Mouse (Mus musculus): ENCODE data around the gene Zfhx3.

The Zfhx3 gene

DNA sequence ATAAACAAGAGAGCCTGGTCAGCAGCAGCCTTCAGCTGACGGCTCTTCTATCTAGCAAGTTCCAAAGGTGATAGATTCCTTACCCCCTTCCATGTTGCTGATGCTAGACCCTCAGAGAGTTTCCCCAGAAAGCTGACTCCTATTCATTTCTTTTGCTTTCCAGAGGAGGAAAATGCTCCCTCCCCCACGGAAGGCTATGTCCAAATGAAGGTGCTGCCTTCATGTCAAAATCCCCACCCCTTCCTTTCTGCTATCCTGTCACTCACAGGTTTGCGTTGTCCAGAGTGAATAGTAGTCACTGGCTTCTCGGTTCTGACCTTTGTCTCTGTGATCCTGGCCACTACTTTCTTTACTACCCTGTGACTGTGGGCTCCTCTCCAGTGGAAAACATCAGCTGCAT is 406.3 kb downstream of the Zfhx3 start:
- no peak for DNase-seq (ENCODE audit: low read depth in 2 of 2, low spot score in 2 of 2)

DNA sequence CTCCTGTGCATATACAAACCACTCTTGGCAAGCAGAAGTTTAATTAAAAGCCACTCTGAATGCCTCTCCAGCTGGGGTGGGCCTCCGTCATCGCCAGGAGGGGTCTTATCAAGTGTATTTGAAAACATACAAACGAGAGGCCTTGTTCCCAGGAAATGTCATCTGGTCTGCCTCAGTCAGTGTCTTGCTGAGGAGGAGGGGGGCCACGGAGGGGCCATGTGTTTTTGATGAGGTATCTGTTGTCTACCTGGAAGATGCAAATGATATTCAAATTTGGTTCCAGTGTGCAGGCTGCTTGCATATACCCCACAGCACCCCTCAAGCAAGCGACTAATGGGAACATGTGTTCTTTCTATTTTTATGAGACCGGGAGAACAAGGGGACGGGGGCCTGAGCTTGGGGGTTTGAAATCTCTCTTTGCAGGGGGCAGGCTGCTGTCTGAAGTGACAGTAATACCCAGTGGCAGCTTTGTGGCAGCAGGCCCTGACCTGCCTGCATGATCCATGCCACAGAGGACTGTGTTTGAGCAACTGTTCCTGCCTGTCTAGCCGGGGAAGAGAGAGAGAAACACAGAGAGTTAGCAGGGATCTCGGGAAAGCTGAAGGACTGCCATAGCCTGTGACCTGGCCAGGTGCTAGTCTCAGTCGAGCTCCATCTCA is 412.8 kb downstream of the Zfhx3 start:
- DNase-seq (ENCODE audit: low read depth in 2 of 2, low spot score in 2 of 2) = no peak

DNA sequence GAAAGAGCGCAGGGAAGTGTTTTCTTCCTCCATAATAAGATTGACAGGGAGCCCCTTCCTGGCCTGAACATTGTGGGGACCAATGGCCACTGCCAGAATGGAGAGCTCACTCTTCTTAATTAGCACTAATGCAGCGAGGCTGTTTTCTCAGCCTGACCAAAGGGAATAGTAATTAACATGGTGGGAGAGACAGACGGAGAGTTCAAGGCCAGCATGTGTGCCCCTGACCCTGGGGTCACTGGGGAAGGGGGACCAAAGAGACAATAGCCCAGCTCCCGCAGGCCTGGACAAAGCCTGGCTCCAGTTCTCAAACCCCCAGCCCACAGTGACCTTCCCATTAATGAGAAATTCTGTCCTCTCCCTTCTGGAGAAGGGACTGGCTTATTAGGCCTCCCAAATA is 419.0 kb downstream of the Zfhx3 start:
- no peak for DNase-seq (ENCODE audit: low read depth in 2 of 2, low spot score in 2 of 2)

DNA sequence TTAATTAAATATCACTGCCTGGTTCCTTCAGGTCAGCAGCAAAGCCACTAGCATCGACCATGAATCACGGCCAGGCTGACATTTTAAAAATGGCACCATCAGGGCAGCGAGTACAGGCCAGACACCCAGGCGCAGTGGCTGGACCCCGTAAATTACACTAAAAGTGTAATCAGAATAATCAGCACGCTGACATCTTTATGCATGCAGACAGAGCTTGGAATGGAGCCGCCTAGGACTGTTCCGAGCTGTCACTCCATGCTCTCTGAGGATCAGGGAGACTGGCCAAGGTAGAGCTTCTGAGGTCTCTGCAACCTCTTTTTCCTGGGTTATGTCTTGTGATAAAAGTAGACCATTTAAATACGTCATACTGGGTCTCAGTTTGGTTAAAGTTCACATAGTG is 420.0 kb downstream of the Zfhx3 start:
- no peak for DNase-seq (ENCODE audit: low read depth in 2 of 2, low spot score in 2 of 2)

DNA sequence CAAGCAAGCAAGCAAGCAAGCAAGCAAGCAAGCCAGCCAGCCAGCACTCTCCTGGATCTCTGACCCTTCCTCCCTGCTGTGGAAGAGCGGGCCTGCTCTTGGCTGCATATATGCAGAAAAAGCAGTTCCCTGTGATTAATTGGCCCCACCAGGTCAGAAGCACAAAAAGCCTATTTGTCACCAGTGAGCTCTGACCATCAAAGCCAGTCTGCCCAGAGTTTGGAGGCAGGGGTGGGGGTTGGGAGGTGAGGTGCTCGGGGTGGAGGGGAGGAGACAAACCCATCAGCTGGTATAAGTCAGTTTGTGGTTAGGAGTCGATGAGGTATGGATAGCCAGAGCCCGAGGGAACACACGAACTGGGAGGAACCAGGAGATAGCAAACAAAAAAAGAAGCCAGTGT is 421.0 kb downstream of the Zfhx3 start:
- DNase-seq (ENCODE audit: low read depth in 2 of 2, low spot score in 2 of 2) = no peak

DNA sequence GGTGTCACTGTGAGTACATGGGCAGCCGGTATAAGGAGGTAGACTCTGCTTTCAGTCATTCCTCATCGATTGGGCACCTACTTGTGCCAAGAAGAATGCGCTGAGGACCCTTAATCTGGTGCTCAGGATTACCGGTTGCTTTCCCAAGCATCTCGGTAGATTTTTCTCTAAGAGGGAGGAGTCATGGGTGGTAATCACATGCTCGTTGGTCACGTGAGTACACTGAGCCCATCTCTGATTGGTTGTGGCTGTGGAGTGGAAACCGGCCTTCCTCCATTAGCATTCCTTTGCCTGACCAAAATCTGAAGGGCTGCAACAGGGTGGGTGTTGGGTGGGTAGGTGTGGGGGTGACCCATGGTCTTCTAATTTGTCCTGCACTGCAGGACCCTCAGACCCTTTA is 421.4 kb downstream of the Zfhx3 start:
- DNase-seq (ENCODE audit: low read depth in 2 of 2, low spot score in 2 of 2) = no peak

DNA sequence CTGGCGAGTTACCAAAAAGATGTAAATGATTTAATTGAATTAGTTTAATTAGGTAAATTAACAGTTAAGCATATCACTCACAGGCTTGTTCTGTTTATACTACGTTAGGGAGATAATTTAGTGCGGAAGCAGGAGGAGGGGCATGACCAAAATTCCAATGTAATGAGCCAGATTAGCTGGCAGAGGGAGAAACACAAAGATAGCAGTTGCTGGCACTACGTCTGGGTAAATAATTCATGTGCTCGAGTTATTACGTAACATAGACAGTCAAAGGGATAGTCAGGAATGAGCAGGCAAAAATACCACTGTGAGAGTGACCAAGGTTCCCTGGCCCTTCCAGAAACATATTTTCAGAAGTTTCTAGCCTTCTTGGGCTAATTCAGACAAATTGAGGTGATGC is 426.6 kb downstream of the Zfhx3 start:
- no peak for DNase-seq (ENCODE audit: low read depth in 2 of 2, low spot score in 2 of 2)

DNA sequence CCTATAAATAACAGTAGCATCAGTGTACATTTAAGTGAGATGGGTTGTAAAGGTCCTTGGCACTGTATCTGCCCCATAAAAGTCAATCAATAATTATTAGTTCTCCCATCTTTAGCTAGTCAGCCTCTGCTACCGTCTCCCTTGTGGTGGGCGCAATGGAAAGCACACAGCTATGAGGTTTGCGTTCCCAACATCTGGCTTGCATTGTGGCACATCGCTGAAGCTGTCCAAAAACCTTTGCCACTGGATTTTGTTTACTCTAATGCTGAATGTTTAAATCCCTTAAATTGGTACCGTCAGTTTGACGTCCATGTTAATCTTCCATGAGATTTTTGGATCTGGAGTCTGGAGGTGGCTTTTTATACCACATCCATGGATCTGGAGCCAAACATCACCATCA is 428.3 kb downstream of the Zfhx3 start:
- no peak for DNase-seq (ENCODE audit: low read depth in 2 of 2, low spot score in 2 of 2)

DNA sequence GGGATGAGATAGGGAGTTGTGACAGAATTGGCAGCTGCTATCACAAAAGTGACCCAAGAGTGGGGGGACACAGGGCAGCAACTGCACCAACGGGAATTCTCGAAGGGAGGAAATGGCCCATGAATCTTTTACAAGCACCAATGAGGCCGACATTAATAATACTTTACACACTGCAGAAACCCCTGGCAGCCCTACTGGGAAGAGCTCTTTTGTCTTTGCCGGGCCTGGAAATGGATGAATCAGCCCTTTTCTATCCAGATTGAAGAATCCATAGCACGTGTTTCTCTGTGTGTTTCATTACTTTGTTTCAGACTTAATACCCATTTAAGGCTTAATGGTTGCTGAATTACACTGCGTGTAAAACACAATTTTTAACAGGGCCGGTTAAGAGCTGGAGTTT is 430.6 kb downstream of the Zfhx3 start:
- DNase-seq (ENCODE audit: low read depth in 2 of 2, low spot score in 2 of 2) = no peak

DNA sequence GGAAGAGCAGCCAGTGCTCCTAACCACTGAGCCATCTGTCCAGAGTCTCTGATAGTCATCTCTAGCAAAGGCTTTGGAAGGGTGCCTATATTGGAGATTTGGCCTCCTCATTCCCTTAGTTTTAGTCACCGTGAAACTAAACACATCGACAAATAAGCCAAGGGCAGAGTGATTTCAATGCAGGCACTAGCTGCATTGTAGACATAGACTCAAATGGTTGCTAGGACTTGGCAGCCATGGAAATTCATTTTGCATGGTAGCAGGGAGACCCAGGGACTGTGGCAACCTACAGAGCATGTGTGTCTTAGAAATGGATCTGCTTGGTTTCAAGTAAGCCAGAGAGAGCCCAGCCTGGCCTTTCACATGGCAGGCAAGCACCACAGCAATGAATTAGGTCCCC is 435.6 kb downstream of the Zfhx3 start:
- no peak for DNase-seq (ENCODE audit: low read depth in 2 of 2, low spot score in 2 of 2)

DNA sequence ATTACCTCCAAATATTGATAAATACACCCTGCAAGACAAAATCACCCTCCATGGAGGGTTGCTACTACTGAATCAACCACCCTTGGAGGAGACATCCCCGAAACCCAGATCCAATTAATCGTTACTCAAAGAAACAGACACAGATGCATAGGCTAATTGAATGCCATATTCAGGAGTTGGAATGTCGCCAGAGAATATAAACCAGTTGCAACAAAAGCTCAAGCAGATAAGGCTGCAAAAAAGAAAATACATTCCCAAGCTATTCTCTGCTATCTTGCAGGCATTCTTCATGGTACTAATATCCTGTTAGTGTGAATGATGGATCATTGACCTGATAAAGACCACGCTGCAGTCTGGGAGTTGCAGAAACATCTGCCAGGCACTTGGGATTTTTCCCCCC is 440.7 kb downstream of the Zfhx3 start:
- DNase-seq (ENCODE audit: low read depth in 2 of 2, low spot score in 2 of 2) = no peak

DNA sequence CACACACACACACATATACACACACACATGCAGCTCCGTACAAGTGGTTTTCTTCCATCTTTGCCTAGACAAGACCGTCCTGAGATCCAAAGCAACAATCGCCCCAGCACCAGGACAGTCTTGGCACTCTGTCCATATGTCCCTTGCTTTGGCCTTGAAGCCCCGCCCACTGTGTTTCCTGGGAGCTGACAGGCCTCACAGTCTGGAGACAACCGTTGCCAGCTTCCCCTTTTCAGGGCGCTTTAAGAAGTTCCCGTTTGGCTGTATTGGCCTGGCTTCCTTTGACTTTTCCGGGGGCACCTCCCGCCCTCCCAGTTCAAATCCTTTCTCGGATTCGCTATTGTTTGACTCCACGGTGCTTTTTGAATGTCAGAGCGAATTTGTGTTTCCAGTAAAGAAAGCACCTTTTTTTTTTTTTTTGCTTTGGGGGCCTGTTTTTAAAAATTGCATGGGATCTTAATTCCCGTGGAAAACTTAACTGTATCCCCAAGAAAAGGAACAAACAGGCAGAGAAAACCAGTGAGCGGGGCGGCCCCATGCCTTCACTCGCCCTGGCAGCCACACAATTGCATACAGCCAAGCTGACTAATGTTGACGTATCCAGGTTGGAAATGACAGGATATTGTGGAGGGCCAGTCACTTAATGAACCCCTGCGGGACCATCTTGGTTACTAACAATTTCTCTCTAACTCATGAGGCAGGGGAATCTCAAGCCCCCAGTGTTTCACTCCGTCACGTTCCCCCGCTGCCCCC is 444.9 kb downstream of the Zfhx3 start:
- DNase-seq (ENCODE audit: low read depth in 2 of 2, low spot score in 2 of 2) = no peak

DNA sequence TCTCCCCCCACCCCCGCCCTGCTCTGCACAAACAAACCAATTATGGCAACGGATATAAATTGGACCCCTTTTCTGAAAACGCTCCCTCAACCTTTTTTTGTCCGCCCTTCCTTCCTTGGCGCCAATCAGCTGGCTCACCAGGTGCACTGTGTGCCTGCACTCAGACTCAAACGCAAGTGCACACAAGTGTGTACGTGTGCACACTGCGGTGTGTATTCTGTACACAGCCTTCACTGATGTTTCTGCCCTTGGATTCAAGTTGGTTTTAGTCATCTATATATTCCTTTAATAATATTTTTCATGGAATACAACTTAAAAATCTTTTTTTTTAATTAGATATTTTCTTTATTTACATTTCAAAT is 445.4 kb downstream of the Zfhx3 start:
- DNase-seq (ENCODE audit: low read depth in 2 of 2, low spot score in 2 of 2) = no peak

DNA sequence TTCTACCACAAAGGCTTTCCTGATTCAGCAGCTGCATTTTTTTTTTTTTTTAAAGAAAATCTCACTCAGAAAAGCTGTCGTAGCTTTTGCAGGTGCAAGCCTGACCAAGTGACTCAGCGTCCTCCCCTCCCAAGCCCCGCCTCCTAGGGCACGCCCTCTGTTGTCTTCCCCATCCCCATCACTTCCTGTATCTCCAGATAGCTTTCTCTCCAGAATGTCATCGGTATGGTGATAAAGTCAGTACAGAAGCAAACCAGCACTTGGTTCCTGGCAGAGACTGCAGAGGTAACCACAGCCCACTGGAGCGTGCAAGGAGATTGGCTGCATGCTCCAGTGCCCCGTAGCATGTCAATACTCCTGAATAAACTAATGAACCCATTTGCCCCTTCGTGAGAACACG is 450.5 kb downstream of the Zfhx3 start:
- DNase-seq (ENCODE audit: low read depth in 2 of 2, low spot score in 2 of 2) = no peak

DNA sequence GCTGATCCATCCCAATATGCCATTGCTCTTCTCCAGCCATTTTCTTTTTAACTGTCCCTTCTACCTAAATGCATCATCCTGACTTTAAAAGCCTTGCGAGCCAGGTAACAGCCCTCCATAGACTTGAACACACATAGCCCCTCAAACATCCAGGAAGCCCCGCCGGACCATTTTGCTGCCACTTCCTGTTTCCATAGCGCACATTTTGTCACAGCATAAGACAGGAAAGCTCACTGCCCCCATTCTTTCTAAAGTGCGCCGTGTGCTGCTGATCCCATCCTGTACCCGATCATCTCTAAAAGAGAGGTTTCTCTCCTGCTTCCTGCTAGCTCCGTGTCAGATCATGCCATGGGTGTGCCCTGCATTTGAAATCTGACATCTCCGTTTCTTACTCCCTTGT is 459.7 kb downstream of the Zfhx3 start:
- DNase-seq (ENCODE audit: low read depth in 2 of 2, low spot score in 2 of 2) = no peak

DNA sequence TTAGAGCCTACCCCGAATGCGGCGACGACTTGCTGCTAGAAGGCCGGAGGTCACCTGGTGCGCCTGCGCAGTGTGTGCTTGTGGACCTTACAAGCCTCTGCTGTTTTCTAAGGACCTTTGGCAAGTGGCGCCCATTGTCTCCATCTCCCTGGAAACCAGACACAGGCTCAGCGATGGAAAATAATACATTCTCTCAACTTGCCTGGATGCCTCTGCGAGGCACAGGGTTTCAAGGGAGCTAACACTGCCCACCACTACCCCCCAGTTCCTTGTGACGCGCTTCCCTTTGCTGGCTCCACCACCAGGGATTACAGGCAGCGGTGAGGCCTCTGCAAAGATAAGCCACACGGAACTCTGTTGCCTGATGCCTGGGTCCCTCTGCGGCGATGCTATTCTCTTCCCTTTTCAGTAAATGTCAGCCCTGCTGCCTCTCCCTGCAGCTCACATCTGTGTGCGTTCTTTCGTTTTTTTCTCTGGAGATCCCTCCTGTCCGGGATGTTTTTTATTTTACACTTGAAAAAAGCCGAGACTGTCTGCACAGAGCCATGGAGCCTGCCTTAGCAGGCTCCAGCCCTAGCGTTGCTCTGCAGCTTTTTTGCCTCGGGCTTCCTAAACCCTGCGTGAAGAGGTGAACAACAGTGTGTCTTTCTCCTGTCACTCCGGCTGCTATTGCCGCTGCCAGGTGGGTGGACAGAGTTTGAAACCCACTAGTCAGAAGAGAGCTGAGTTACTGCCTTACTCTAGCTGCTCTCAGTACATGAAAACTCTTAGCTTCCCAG is 464.5 kb downstream of the Zfhx3 start:
- no peak for DNase-seq (ENCODE audit: low read depth in 2 of 2, low spot score in 2 of 2)

DNA sequence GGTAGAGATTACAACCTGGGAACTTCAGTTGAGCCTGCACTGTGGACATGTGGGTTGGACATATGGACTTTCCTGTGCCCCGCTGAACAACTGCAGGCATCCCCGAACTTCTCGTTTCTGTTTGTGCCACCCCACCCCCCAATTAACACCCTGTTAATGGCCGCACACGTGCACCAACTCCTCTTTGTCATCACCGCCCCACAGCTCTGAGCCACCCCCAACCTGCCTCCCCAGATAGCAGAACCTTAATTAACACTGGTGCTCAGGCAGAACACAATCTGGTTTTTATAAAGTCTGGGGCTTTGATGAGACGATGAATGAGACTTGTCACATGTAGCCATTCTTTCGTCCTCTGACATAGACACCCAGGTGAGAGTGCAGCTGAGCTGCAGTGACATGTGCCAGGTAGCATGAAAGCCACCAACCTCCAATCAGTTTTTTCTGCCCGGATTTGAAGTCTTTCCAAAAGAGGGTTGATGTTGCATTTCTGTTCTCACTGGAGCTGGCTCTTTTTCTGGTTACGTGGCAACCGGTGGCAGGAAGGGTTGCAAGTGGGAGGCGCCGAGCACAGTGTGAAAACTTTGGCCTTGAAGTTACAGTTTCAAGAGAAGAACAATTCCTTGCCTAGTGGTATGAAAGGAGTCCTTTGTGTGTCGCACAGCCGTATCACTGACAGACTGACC is 476.9 kb downstream of the Zfhx3 start:
- no peak for DNase-seq (ENCODE audit: low read depth in 2 of 2, low spot score in 2 of 2)

DNA sequence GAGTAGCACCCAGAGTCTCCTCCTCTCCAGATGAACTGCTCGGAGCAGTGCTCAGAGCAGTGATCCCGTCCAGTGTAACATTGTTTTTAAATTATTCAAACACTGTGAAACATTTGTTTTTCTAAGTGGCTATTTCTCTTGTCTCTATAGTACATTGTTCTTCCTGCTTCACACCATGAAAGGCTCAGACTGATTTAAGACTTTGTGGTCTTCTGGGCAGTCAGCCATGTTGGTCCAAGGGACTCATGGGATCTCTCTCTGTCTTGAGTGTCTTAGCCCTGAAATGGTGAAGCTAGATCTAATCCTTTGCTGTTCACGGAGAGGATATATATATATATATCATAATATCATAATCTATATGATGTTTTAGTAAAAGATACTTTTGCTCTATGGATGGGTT is 480.1 kb downstream of the Zfhx3 start:
- no peak for DNase-seq (ENCODE audit: low read depth in 2 of 2, low spot score in 2 of 2)

DNA sequence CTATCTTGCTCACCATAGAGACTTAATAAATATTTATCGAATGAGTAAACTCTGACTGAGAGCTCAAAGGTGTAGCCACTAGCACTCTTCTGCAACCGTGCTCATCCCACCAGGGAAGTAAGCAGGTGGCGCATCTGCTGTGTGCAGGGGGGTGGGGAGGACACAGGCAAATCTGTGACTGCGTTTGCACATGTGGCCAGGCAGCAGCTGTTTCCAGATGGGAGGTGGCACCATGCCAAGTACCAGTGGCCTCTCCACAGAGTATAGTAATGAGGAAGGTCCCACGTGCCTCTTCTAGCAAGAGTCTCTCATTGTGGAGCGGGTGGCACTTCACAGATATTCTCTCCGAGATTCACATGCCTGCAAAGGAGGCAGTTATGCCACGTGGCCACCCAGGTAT is 481.9 kb downstream of the Zfhx3 start:
- no peak for DNase-seq (ENCODE audit: low read depth in 2 of 2, low spot score in 2 of 2)

DNA sequence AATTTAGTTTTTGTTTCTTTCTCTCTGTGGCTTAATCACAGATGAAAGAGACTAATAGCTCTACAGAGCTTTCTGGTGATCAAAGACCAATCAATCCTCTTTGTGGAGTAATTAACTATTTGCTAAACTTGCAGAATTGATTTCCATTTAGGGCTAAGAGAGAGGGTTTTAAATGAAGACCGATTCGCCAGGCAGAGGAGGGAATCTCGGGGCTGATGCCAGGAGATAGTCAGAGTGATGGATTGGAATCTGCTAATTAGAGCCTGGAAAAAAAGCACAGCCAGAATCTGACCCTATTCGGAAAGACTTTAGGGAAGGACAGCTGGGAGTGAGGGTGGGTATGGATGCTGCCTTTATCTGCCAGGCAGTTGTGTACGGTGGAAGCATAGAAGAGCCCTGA is 490.9 kb downstream of the Zfhx3 start:
- DNase-seq (ENCODE audit: low read depth in 2 of 2, low spot score in 2 of 2) = no peak

DNA sequence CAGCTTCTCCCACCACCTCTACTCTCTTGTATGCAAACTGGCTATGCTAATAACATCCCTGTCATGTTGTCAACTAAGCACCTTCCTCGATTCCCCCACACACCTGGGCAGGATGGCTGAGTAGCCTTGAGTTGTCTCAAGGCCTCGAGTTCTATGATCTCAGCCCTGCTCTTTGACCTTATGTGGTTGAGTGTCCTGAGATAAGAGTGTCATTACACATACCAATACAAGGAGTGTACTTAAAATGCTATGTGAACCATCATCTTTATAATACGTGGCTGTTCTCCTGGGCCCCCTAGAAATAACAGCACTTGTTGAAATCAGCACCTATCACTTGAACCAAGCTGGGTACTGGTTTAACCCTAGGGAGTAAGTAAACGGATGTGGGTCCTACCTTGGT is 492.1 kb downstream of the Zfhx3 start:
- no peak for DNase-seq (ENCODE audit: low read depth in 2 of 2, low spot score in 2 of 2)

DNA sequence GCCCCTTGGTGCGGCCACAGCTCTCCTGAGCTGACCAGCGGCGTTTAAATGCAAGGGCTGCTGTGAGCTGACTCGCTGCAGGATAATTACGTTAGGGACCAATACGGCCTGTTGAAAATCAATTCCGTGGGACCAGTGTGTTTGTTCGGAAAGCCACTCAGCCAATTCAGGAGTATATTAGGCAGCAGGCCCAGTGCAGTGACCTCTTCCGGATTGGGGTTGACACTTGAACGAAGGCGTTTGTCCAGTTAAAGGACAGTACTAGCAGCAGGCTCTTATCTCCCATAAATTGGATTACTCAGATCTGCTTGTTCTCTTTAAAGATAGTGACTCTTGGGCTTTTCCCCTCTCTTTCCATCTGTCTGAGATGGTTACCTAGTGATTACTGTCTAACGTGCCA is 493.9 kb downstream of the Zfhx3 start:
- DNase-seq (ENCODE audit: low read depth in 2 of 2, low spot score in 2 of 2) = no peak
